Mouse (Mus musculus) thymus, postnatal 10 days (tissue): ENCODE measurements at regions not wholly inside any gene's neighbourhood (a gene's known extent, or its start where the extent isn't known, plus 50 kb on each side); places are given as distances from the start of the nearest gene placed in this dataset.
A peak's percentile ranks its signal among the peaks of the same experiment; 100 is the strongest.

Experiments used
- DNase-seq, 2 experiments: peaks; one replicate each; pipeline ENCODE4 v3.0.0; 2021; ENCODE audit warnings: low spot score in 2 of 2

DNA sequence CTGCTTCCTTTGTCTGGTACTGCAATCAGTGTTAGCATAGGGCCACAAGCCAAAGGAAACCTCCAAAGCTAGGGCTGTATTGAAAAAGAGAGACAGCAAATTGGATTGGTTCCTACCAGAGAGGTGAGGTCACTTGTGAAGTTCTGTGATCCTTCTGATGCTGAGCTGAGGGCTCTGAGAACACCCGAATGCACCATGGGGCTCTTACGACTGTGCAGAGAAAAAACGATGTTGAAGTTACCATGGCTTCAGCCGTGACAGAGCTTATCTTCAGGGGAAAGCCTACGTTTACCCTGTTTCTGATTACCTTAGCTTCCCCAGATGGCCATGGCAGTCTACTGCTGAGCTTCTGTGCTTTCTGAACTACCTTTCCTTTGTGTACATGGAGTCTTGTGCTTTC, 53.9 kb upstream of the Fmo9 start:
- no peak for DNase-seq

GRCm38 (mm10) chr1:166738029-166738428, 56.4 kb upstream of the Fmo9 start:
- no peak for DNase-seq

- no peak for DNase-seq
Observed at GRCm38 (mm10) chr1:166750236-166750635, 68.6 kb upstream of the Fmo9 start.

DNA sequence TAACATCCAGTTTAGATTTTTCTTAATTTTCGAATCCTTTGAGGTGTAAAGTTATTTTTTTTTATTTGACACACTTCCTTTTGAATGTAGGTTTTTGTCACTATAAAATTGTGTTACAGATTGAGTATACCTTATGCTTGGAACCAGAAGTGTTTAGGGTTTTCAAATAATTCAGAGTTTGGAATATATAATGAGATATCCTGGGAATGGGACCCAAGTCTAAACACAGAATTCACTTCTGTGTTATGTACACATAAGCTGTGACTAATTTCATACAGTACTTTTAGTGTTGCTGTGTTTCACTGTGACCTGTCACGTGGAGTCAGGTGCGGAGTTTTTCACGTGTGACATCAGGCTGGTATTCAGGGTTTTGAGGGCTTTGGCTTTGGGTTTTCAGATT, 69.1 kb upstream of the Fmo9 start:
- DNase-seq: no peak

- DNase-seq: no peak
Observed at GRCm38 (mm10) chr1:166751436-166751835, 69.8 kb upstream of the Fmo9 start.

DNA sequence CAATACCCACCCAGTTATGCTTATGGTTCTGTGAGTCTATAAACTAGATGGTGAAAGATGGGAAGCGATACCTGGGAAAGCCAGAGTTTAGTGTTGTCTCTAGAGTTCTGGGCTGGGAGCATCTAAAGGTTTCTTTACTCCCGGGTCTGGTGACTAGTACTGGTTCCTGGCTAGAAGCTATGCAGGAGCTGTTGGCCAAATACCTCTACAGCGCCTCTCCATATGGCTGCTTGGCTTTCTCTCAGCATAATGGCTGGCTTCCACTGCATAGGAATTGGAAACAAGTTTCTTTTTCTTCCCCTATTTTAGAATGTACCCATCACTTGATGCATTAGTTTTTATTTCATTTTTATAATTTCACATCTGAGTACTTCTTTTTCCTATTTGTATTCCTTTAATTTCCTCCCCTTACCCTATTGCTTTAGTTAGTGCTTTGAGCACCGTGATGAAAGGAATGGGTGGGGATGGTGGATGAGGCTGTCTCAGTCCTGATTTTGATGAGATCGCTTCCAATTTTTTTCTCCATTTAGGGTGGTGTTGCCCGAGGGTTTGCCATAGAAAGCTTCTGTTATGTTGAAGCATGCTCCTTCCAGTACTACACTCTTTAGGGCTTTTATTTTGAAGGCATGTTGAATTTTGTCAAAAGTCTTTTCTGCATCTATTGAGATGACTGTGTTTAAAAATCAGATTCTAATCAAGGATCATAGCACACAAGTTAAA, 71.5 kb upstream of the Fmo9 start:
- DNase-seq: no peak

DNA sequence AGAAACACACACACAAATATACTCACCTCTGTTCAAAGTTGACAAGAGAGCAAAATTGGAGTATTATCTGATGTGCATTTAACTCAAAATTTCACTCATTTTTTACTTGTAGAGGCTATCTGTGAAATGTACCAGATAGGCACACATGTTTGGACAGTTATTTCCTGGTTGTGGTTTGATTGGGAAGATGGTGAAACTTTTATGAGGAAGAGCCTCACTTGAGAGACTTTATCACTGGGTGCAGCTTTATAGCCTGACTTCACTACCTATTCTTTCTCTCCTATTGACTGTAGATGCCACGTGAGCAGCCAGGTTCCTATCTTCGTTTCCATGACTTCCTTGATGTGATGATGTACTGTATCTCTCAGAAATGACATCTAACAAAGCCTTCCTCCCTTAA, 77.3 kb upstream of the Fmo9 start:
- no peak for DNase-seq

DNA sequence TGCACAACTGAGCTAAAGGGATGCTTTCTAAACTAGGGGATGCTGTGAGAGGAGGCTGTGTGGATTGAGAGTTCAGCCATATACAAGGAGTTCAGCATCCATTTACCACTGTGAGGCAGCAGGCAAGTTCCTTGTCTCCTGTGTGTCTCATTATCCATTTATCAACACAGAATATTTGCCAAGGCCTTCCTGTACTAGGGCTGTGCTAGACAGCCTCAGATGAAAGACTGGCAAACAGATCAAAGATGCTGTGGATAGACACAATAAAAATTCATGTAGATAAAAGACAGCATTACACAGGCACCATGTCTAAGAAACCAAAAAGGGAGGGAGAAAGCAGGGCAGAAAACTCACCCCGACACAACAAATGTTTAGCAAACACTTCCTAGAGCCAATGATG, 91.5 kb upstream of the Fmo9 start:
- DNase-seq: no peak

DNA sequence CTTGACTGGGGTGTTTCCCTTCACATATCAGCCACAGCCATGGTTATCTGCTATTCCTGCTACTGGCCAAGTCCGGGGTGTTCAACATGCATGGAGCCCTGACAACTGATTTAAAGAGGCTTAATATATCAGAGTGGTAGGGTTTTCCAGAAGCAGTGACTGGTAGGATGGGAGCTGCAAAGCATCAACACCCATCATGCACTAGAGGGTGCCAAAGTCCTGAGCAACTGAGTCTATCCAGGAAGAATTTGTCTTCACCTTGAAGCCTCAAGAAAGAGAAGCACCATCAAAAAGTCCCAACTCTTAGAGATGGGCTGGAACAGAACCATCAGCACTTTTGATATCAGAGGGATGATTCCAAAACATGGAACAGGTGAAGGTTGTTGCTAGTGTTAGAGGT, 100.5 kb upstream of the Fmo9 start:
- peak in 1 of 2 experiments; percentile 11 for DNase-seq

- no peak for DNase-seq
Observed at GRCm38 (mm10) chr1:166787945-166788344, 106.3 kb upstream of the Fmo9 start.

DNA sequence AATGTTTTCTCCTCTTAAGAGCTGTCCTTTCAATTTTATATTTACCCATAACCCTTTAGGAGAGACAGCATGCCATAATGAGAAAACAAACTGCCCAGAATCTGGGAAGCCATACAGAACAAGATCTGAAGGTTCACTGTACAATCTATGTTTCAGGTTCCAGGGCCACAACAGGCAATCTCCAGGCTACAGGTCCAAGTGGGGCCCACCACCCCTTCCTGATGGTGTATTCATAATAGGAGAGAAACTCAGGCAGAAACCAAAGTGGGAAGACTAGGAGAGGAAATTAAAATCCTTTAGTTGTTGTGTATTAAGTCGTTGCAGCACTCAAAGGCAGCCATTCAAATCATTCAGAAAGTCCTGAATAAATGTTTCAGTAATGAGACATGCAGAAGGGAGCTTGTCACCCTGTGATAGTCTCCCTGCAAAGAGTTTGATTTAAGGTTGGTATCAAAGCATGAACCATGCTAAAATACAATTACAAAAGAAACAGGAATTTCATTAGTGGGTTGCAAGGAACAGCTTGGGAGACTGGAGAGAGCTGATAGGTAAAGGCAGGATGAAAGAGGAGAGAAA, 107.3 kb upstream of the Fmo9 start:
- DNase-seq: no peak

- no peak for DNase-seq
Observed at GRCm38 (mm10) chr1:166793052-166793716, 111.5 kb upstream of the Fmo9 start.

DNA sequence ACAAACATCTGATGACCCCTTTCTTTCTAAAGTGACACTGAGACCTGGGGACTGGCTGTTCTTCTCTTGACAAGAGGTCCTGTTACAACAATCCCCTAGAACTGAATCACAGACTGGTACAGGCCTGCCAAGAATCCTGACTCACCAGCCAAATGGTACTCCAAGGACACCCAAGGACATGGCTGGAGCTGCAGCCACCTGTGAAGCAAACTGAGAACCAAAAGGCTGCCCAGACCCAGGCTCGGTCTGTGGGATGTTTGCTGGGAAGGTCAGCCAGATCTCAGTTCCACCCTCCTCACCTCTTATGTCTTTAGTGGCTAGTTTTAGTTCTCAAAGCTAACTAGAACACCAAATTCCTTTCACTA, 112.1 kb upstream of the Fmo9 start:
- no peak for DNase-seq

- DNase-seq: no peak
Observed at GRCm38 (mm10) chr1:166794622-166795244, 113.1 kb upstream of the Fmo9 start.

DNA sequence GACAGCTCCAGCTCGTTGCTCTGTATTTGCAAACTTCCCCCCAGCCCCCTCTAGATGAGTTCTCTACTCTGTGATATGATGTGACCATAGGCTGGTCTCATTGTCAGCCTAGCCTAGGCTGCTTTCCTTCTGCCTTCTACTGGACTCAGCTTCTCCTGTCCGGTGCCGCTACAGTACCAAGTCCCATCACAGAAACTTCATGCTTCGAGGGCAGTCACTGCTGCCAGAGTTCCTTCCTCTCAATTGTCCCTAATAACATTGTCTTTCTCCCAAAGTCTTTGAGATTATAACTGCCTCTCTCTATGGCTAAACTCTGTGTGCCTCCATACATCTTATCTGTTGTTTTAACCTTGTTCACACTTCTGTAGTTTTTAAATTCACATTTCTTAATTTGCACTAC, 114.0 kb upstream of the Fmo9 start:
- no peak for DNase-seq

DNA sequence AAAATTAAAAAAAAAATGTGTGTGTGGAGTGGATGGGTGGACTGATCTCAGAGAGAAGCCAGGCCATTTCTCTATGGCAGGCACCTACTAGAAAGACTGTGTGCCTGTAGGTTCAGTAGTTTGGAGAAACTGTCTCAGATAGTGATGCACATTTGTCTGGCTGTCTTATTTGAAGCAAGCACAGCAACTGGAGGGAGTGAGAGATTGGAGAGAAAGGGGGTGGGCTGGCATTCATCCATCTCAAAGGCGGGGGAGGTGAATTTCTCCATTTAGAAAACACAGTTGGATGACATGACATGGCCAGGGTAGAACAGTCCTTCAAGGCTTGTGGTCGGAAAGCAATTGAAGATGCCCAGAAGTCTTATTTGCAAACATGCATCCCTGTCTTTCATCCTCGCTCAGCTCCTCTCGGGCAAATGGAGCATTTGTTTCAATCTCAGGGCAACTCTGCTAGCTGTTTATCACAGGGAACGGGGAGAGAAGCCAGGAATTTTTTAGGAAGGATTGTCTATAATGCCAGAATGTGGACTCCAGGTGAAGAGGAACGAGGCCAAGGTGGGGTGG, 114.8 kb upstream of the Fmo9 start:
- no peak for DNase-seq

DNA sequence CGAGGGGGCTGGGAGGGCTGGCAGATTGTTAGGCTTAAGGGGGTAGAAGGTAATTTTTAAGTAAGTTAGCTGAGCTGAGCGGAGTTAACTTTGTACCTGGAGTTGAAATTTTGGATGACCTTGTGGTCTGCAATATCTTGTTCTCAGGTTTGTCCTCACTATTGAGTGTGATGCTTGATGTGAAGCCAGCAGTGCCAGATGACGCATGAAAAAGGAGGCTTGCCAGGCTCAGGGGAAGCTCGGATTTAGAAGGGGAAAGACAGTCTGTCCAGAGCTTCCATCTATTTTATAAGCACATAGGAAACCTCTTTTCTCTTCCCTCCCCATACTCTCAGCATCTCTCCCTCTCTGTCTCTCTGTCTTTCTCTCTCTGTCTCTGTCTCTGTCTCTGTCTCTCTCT, 115.3 kb upstream of the Fmo9 start:
- no peak for DNase-seq

DNA sequence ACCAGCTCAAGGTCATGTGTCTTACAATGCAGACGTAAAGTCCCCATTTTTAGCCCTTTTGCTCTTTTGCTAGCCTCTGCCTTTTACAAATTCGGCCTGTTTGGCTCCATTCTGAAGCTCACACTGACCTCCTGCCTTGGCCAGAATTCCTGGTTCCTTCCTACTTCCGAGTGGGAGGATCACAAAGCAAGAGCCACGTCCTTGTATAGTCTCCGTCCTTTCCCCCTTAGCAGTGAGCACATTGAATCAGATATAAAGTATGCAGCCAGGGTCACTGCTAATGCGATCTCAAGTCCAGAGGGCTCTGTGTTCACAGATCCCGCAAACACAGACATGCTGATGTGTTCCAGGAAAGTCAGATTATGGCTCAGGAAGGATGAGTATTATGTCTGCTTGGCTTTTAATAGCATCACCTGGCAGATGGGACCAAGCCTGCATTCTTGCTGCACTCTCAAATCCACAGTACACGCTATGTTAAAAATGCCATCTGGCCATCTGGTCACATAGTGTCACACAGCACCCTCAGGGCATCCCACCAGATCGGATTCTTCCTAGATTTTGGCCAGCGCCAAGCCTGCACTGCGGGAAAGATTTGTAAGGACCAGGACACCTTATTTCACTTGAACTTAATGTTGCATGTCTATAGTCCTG, 119.4 kb upstream of the Fmo9 start:
- DNase-seq: no peak

DNA sequence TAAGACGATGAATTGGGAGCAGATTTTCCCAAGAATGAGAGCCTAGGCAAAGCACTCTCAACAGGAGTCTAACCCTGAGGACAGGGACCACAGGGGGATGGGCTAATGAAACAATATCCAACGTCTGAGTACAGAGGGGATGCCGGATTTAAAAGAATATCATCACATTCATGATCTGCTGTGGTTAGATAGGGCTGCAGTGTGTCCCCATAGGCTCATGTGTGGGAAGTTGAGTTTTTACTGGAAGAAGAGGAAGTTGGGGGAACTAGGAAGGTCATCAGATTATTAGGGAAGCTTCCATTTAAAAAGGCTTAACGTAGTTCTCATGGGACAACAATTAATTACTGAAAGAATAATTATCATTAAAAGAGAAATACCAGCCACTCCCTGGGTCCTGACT, 120.3 kb upstream of the Fmo9 start:
- no peak for DNase-seq

- no peak for DNase-seq
Observed at GRCm38 (mm10) chr1:166803928-166804327, 122.3 kb upstream of the Fmo9 start.

DNA sequence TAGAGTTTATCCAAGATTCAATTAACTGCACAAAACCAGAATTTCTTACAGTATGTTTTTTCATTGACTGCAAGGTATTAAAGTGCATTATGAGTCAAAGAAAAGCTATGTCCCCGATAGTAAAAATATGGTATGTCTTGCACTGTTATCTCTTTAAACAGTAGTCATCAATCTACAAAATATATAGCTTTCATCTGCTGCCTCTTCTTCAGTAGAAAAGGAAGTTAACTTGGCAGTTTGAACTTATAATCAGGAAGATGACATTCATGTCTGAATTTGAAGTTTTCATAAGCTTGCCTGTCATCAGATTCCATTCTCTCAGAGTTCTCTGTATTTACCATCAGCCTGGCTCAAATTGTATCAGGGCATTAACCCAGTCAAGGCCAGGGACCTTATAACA, 122.7 kb upstream of the Fmo9 start:
- no peak for DNase-seq
